Mouse (Mus musculus) embryonic facial prominence, embryonic 12.5 days (tissue): ENCODE data around the gene Acp1. TPM values are rescaled to one million over a fixed set of nuclear protein-coding genes. Genes with fewer than 3 reads are reported as not detected.

ENCODE experiments used
- ATAC-seq: fragments of 200-750 bp; cut with Nextera tagmentation; 2 replicates; pipeline ENCODE4 v1.8.0; 2017; ENCODE audit not compliant: insufficient number of reproducible peaks, insufficient read depth, low FRiP score, low TSS enrichment
- H3K27ac ChIP-seq: fragments of 300-500 bp; sonication (generic); 2 replicates; pipeline ENCODE4 v1.5.1; 2016; ENCODE audit warnings: mild to moderate bottlenecking
- H3K27me3 ChIP-seq: fragments of 300-500 bp; sonication (generic); 2 replicates; pipeline ENCODE4 v1.6.1; 2016; ENCODE audit warnings: mild to moderate bottlenecking, moderate library complexity
- H3K36me3 ChIP-seq: fragments of 300-500 bp; sonication (generic); 2 replicates; pipeline ENCODE4 v1.6.1; 2016; ENCODE audit warnings: mild to moderate bottlenecking
- H3K4me1 ChIP-seq: fragments of 300-500 bp; sonication (generic); 2 replicates; pipeline ENCODE4 v1.6.1; 2016
- H3K4me2 ChIP-seq: fragments of 300-500 bp; sonication (generic); replicated peaks from 2 replicates; pipeline ENCODE4 v1.6.1; 2016; ENCODE audit warnings: mild to moderate bottlenecking, moderate library complexity
- H3K4me3 ChIP-seq: fragments of 300-500 bp; sonication (generic); 2 replicates; pipeline ENCODE4 v1.5.1; 2016; ENCODE audit warnings: mild to moderate bottlenecking
- H3K9ac ChIP-seq: fragments of 300-500 bp; sonication (generic); 2 replicates; pipeline ENCODE4 v1.6.1; 2016; ENCODE audit warnings: mild to moderate bottlenecking, moderate library complexity
- H3K9me3 ChIP-seq: fragments of 300-500 bp; sonication (generic); 2 replicates; pipeline ENCODE4 v1.6.1; 2016; ENCODE audit warnings: mild to moderate bottlenecking, moderate library complexity
- WGBS: fragments of 180-500 bp; shearing (Covaris S2); methylation state at CpG from one replicate; pipeline ENCODE4 v1.1.7; 2016; 5-methylcytosine and 5-hydroxymethylcytosine counted together
- polyA plus RNA-seq: library from polyadenylated mRNA; unstranded; fragments of >200 nt; fragmentation: Nextera tagmentation; extraction: Ambion mirVana; gene quantifications from 2 replicates; pipeline ENCODE4 v1.2.1, GENCODE M21; 2016

Gene Acp1
- 153 and 170 TPM in 2 replicates for polyA plus RNA-seq

GRCm38 (mm10) chr12:30911261-30912047, at the start of gene Acp1, which contains the start of gene Sh3yl1:
Acp1 (minus strand) TSS chr12:30911589.
Sh3yl1 (plus strand) TSS chr12:30911668.
- WGBS = under 1% methylated on average over 52 of the region's 52 CpGs
- Histone ChIP-seq H3K4me3 (peak within 1 kb of the TSS; percentile 73), H3K36me3 (no peaks in the 10 kb centered on the region), H3K4me2 (peak within 1 kb of the TSS; percentile 84), H3K27me3 (no peaks in the 10 kb centered on the region), H3K9ac (peak within 1 kb of the TSS; percentile 79), H3K27ac (no peak within 1 kb of the TSS), H3K4me1 (peaks cover 18% of the 10 kb centered on the region), H3K9me3 (no peaks in the 10 kb centered on the region)
- peak; percentile 95 for ATAC-seq

- H3K9me3 ChIP-seq = no peaks in the 10 kb centered on the region
- H3K36me3 ChIP-seq = 0 out of 2 replicates have a peak, but pooled peaks cover 13% of the 10 kb centered on the region
- no peak for ATAC-seq
- WGBS = 44% methylated on average over 3 of the region's 3 CpGs
- H3K4me3 ChIP-seq = no peak overlapping the region
- no peak overlapping the region for H3K27ac ChIP-seq
- no peaks in the 10 kb centered on the region for H3K27me3 ChIP-seq
- H3K4me2 ChIP-seq = no peak overlapping the region
- no peaks in the 10 kb centered on the region for H3K4me1 ChIP-seq
- no peak overlapping the region for H3K9ac ChIP-seq
These were observed 32.8 kb upstream of the Acp1 start for GRCm38 (mm10) chr12:30944197-30944596.

GRCm38 (mm10) chr12:30943057-30943986, 31.9 kb upstream of the Acp1 start:
- Histone ChIP-seq H3K9me3 (no peaks in the 10 kb centered on the region), H3K27me3 (no peaks in the 10 kb centered on the region), H3K4me3 (no peak overlapping the region), H3K4me1 (no peaks in the 10 kb centered on the region), H3K36me3 (0 out of 2 replicates have a peak, but pooled peaks cover 13% of the 10 kb centered on the region), H3K9ac (no peak overlapping the region), H3K27ac (no peak overlapping the region), H3K4me2 (no peak overlapping the region)
- 83% methylated on average over 14 of the region's 14 CpGs for whole genome bisulfite sequencing
- ATAC-seq = no peak

- H3K27ac ChIP-seq = no peak overlapping the region
These were observed 25.5 kb upstream of the Acp1 start for GRCm38 (mm10) chr12:30936899-30937298.

GRCm38 (mm10) chr12:30933299-30933698, 21.9 kb upstream of the Acp1 start:
- H3K4me3 ChIP-seq = no peak overlapping the region
- ATAC-seq = no peak
- WGBS = 75% methylated on average over 2 of the region's 2 CpGs
- H3K9ac ChIP-seq = no peak overlapping the region
- H3K27ac ChIP-seq = no peak overlapping the region
- no peak overlapping the region for H3K4me2 ChIP-seq
- H3K9me3 ChIP-seq = no peaks in the 10 kb centered on the region
- no peaks in the 10 kb centered on the region for H3K27me3 ChIP-seq
- H3K4me1 ChIP-seq = no peaks in the 10 kb centered on the region
- H3K36me3 ChIP-seq = no peaks in the 10 kb centered on the region

More at GRCm38 (mm10) chr12:30936899-30937298, 25.5 kb upstream of the Acp1 start:
- WGBS = 57% methylated on average over 2 of the region's 2 CpGs
- Histone ChIP-seq H3K9me3 (no peaks in the 10 kb centered on the region), H3K4me1 (no peaks in the 10 kb centered on the region), H3K36me3 (no peaks in the 10 kb centered on the region), H3K4me2 (no peak overlapping the region), H3K27me3 (no peaks in the 10 kb centered on the region), H3K4me3 (no peak overlapping the region), H3K9ac (no peak overlapping the region)
- ATAC-seq = no peak

- no peak overlapping the region for H3K27ac ChIP-seq
- H3K9ac ChIP-seq = no peak overlapping the region
- no peaks in the 10 kb centered on the region for H3K9me3 ChIP-seq
- ATAC-seq = no peak
- WGBS = 88% methylated on average over 6 of the region's 6 CpGs
- no peaks in the 10 kb centered on the region for H3K27me3 ChIP-seq
- no peaks in the 10 kb centered on the region for H3K4me1 ChIP-seq
- no peak overlapping the region for H3K4me2 ChIP-seq
- H3K4me3 ChIP-seq = no peak overlapping the region
- H3K36me3 ChIP-seq = no peaks in the 10 kb centered on the region
These were observed 16.8 kb upstream of the Acp1 start for GRCm38 (mm10) chr12:30928182-30928581.

GRCm38 (mm10) chr12:30922401-30922800, 11.0 kb upstream of the Acp1 start:
- no peak overlapping the region for H3K9ac ChIP-seq
- no peak for ATAC-seq
- H3K9me3 ChIP-seq = no peaks in the 10 kb centered on the region
- no peaks in the 10 kb centered on the region for H3K36me3 ChIP-seq
- H3K4me2 ChIP-seq = no peak overlapping the region
- H3K4me3 ChIP-seq = no peak overlapping the region
- WGBS = 79% methylated on average over 3 of the region's 3 CpGs
- no peaks in the 10 kb centered on the region for H3K27me3 ChIP-seq
- no peaks in the 10 kb centered on the region for H3K4me1 ChIP-seq
- no peak overlapping the region for H3K27ac ChIP-seq

GRCm38 (mm10) chr12:30912840-30913239, 1.5 kb upstream of the Acp1 start:
- H3K27me3 ChIP-seq = no peaks in the 10 kb centered on the region
- no peaks in the 10 kb centered on the region for H3K9me3 ChIP-seq
- peak overlapping the region; percentile 84 for H3K4me2 ChIP-seq
- WGBS = 64% methylated on average over 3 of the region's 3 CpGs
- peak overlapping the region; percentile 73; the same call in 1 of the 2 replicates for H3K4me3 ChIP-seq
- H3K4me1 ChIP-seq = peaks cover 18% of the 10 kb centered on the region
- H3K27ac ChIP-seq = no peak overlapping the region
- peak overlapping the region; percentile 79; the same call in 1 of the 2 replicates for H3K9ac ChIP-seq
- ATAC-seq = no peak
- H3K36me3 ChIP-seq = no peaks in the 10 kb centered on the region

GRCm38 (mm10) chr12:30912048-30912381, 626 bp upstream of the Acp1 start:
- H3K9ac ChIP-seq = peak overlapping the region; percentile 79
- no peaks in the 10 kb centered on the region for H3K36me3 ChIP-seq
- under 1% methylated on average over 18 of the region's 19 CpGs for WGBS
- peak overlapping the region; percentile 84 for H3K4me2 ChIP-seq
- H3K4me1 ChIP-seq = peaks cover 18% of the 10 kb centered on the region
- peak overlapping the region; percentile 73 for H3K4me3 ChIP-seq
- ATAC-seq = peak; percentile 87
- no peaks in the 10 kb centered on the region for H3K27me3 ChIP-seq
- H3K27ac ChIP-seq = no peak overlapping the region
- H3K9me3 ChIP-seq = no peaks in the 10 kb centered on the region

- no peak overlapping the region for H3K27ac ChIP-seq
- no peaks in the 10 kb centered on the region for H3K9me3 ChIP-seq
- no peaks in the 10 kb centered on the region for H3K27me3 ChIP-seq
- H3K4me3 ChIP-seq = peak overlapping the region; percentile 73
- H3K36me3 ChIP-seq = no peaks in the 10 kb centered on the region
- H3K9ac ChIP-seq = peak overlapping the region; percentile 79
- no peak for ATAC-seq
- WGBS = 19% methylated on average over 8 of the region's 8 CpGs
- peak overlapping the region; percentile 84 for H3K4me2 ChIP-seq
- peaks cover 18% of the 10 kb centered on the region for H3K4me1 ChIP-seq
These were observed 529 bp downstream of the Acp1 start for GRCm38 (mm10) chr12:30910860-30911259.

GRCm38 (mm10) chr12:30909881-30910280, 1.5 kb downstream of the Acp1 start:
- WGBS = 82% methylated on average over 2 of the region's 2 CpGs
- no peak overlapping the region for H3K27ac ChIP-seq
- H3K4me2 ChIP-seq = peak overlapping the region; percentile 84; the same call in 1 of the 2 replicates
- peaks cover 18% of the 10 kb centered on the region for H3K4me1 ChIP-seq
- H3K4me3 ChIP-seq = no peak overlapping the region
- H3K9ac ChIP-seq = no peak overlapping the region
- ATAC-seq = no peak
- H3K36me3 ChIP-seq = no peaks in the 10 kb centered on the region
- no peaks in the 10 kb centered on the region for H3K9me3 ChIP-seq
- H3K27me3 ChIP-seq = no peaks in the 10 kb centered on the region
